Comparison of ENCODE assay signal across 21 mouse cellular contexts in the genomic region with DNA sequence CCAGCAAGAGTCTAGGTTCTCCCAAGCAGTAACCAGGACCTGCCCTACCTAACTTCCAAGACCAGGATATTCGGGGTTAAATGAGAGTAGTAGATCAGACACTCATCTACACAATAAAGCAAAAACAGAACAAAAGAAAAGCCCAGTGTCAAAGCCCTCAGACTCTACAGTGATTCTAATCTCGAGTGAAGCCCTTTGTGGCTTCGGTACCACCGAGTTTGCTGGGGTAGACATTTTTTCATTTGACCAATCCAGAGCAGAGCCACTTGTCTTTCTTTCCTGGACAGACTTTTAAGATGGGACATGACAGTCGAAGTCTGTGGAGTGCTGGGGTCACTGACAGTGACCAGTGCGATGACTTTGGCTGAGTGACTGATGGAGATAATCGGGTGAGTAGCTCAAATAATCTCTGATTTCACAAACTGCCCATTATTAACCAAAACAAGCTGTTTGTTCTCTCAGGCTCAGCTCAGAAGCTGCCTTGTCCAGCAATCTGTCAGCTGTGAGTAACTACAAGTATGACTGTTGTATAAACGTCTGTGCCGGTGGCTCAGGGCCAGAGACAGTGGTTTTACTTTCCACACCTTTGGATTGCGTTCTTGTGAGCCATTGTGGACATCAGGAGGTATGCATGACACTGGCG.
A peak's percentile ranks its signal among the peaks of the same experiment; 100 is the strongest.
DNase-seq lines count a peak whose midpoint lies in the region; ATAC-seq and TF ChIP-seq lines count a peak whose summit lies in the region.
"Had no signal": no experiment of that assay in that cellular context is flagged by ENCODE, and none has a peak within 500 bp of the region (broad histone marks: within the 10 kb centered on the region; RNA-seq: fewer than 3 reads in every experiment).

No protein-coding gene starts in this region.

- DNase-seq in heart, adult 11 months: peak; percentile 78
- DNase-seq in heart, postnatal 25 days (ENCODE audit: low spot score): no peak
- peak; percentile 9 for DNase-seq in lung, postnatal 10 days
- no peak for DNase-seq in lung, postnatal 0 days (ENCODE audit: low spot score)
- DNase-seq in ES-E14 (ENCODE audit: low read depth, low spot score) (peak; percentile 54), adipocyte (ENCODE audit: low spot score) (peak; percentile 34)
- DNase-seq in frontal cortex, adult 2 months (ENCODE audit: extremely low spot score in 1 of 2, low spot score in 1 of 2): no peak
- DNase-seq in spleen, postnatal 14 days (ENCODE audit: low spot score in 2 of 2): no peak
- DNase-seq: adrenal gland, adult 8-10 months; cerebellum, adult 11 months; embryo, embryonic 11 days; gastrocnemius, postnatal 36 days; kidney, adult 18-20 months; kidney, postnatal 14 days; left cerebral cortex, postnatal 4 days; liver; thymus, postnatal 25 days had no signal

- WGBS in lung, postnatal 0 days: 38% methylated on average over 11 of the region's 11 CpGs

- H3K4me3 ChIP-seq in lung, postnatal 0 days (ENCODE audit: low read depth, low read length): no peak overlapping the region
- no peak overlapping the region; a peak in 1 of 4 replicates for H3K4me3 ChIP-seq in ES-E14 (ENCODE audit: insufficient read depth in 1 of 2, low read depth in 1 of 2, low read length in 2 of 2, poor library complexity in 1 of 2, severe bottlenecking in 1 of 2)
- H3K4me3 ChIP-seq: forebrain, embryonic 12.5 days; heart, embryonic 10.5 days; midbrain, embryonic 15.5 days; neural tube, embryonic 15.5 days had no signal

- no peak for TF ChIP-seq CTCF in lung, postnatal 0 days (IDR thresholded peaks at IDR 0.05)

- in situ Hi-C loops in ES-E14 (cut with MboI; ENCODE audit: low sequenced_read_pairs in 2 of 2, unreplicated experiment in 2 of 2): no loop called here

- no peak for ATAC-seq in lung, postnatal 0 days
- ATAC-seq: midbrain, embryonic 15.5 days had no signal

- no peak overlapping the region for H3K27ac ChIP-seq in lung, postnatal 0 days (ENCODE audit: low read length)
- peak overlapping the region; percentile 37; the same call in 1 of the 2 replicates for H3K27ac ChIP-seq in ES-E14 (ENCODE audit: insufficient read depth, low read depth, low read length, poor library complexity, severe bottlenecking)
- H3K27ac ChIP-seq: forebrain, embryonic 12.5 days; heart, embryonic 10.5 days; midbrain, embryonic 15.5 days; neural tube, embryonic 15.5 days had no signal

- no peaks in the 10 kb centered on the region for H3K9me3 ChIP-seq in lung, postnatal 0 days (ENCODE audit: low read length)
- H3K9me3 ChIP-seq in ES-E14 (ENCODE audit: control insufficient read depth, insufficient read depth, low read depth, low read length): no peaks in the 10 kb centered on the region
- H3K9me3 ChIP-seq: forebrain, embryonic 12.5 days; heart, embryonic 10.5 days; midbrain, embryonic 15.5 days; neural tube, embryonic 15.5 days had no signal

- no peak overlapping the region for H3K9ac ChIP-seq in lung, postnatal 0 days (replicated peaks; ENCODE audit: low read depth)
- H3K9ac ChIP-seq in ES-E14 (ENCODE audit: insufficient read depth, low read depth, low read length, poor library complexity, severe bottlenecking): no peak overlapping the region; the same call in 1 of the 2 replicates
- H3K9ac ChIP-seq: forebrain, embryonic 12.5 days; midbrain, embryonic 15.5 days; neural tube, embryonic 15.5 days had no signal

- no peaks in the 10 kb centered on the region for H3K4me1 ChIP-seq in lung, postnatal 0 days (ENCODE audit: insufficient read depth, low read depth, low read length)
- peaks cover 5 to 7% of the 10 kb centered on the region in 2 experiments; a peak in 3 of 4 replicates for H3K4me1 ChIP-seq in ES-E14 (ENCODE audit: control insufficient read depth in 2 of 2, insufficient read depth in 2 of 2, low read length in 2 of 2, poor library complexity in 1 of 2)
- H3K4me1 ChIP-seq: heart, embryonic 10.5 days; neural tube, embryonic 15.5 days had no signal

- no peaks in the 10 kb centered on the region for H3K27me3 ChIP-seq in lung, postnatal 0 days (replicated peaks; ENCODE audit: insufficient read depth, low read length)
- H3K27me3 ChIP-seq: forebrain, embryonic 12.5 days; midbrain, embryonic 15.5 days; neural tube, embryonic 15.5 days had no signal

- no peaks in the 10 kb centered on the region for H3K36me3 ChIP-seq in lung, postnatal 0 days (ENCODE audit: insufficient read depth, low read length)
- no peaks in the 10 kb centered on the region for H3K36me3 ChIP-seq in ES-E14 (ENCODE audit: control insufficient read depth, insufficient read depth, low read length, poor library complexity, severe bottlenecking)
- H3K36me3 ChIP-seq: forebrain, embryonic 12.5 days; heart, embryonic 10.5 days; midbrain, embryonic 15.5 days; neural tube, embryonic 15.5 days had no signal

- no peak overlapping the region for H3K4me2 ChIP-seq in lung, postnatal 0 days (replicated peaks; ENCODE audit: low read depth, low read length)
- H3K4me2 ChIP-seq: forebrain, embryonic 12.5 days; midbrain, embryonic 15.5 days; neural tube, embryonic 15.5 days had no signal

- no peak for TF ChIP-seq EP300 in lung, postnatal 0 days (IDR thresholded peaks at IDR 0.05)

- intact Hi-C loops in heart, postnatal 25 days (cut with DNase I): no loop called here

TF ChIP-seq in ES-E14, 5 proteins besides CTCF, POLR2A, EP300 and RAD21:
- no peak for TF ChIP-seq ZC3H11A (IDR thresholded peaks at IDR 0.05; ENCODE audit: borderline replicate concordance, low read depth, low read length)
- peak; percentile 66 for TF ChIP-seq MAFK (IDR thresholded peaks at IDR 0.05; ENCODE audit: insufficient read depth, low read depth, low read length)
- no peak for TF ChIP-seq ZNF384 (IDR thresholded peaks at IDR 0.05; ENCODE audit: low read depth, low read length)

Comparison
In these comparisons a context has a peak if more than half of its experiments do, and no peak if none do; other contexts are left out.
1. DNase-seq: peak in heart, adult 11 months (single experiment), lung, postnatal 10 days (single experiment), ES-E14 (single experiment) and adipocyte (single experiment); none in heart, postnatal 25 days (single experiment), lung, postnatal 0 days (single experiment), frontal cortex, adult 2 months (0 of 2) and spleen, postnatal 14 days (0 of 2).